Mouse (Mus musculus) liver, embryonic 11.5 days (tissue): ENCODE measurements around the gene B4galt4. TPM values are rescaled to one million over a fixed set of nuclear protein-coding genes. Genes with fewer than 3 reads are reported as not detected.
A peak's percentile ranks its signal among the peaks of the same experiment; 100 is the strongest.

Source experiments
- ATAC-seq: fragments of 200-750 bp; cut with Nextera tagmentation; replicated peaks from 2 replicates; pipeline ENCODE4 v1.8.0; 2017; ENCODE audit warnings: moderate number of reproducible peaks, mild to moderate bottlenecking, moderate TSS enrichment, moderate library complexity; ENCODE audit not compliant: low FRiP score
- DNase-seq: peaks from one replicate; pipeline ENCODE4 v3.0.0-alpha.2; 2017; ENCODE audit warnings: low spot score
- H3K27ac ChIP-seq: fragments of 300-500 bp; sonication (generic); 2 replicates; pipeline ENCODE4 v1.5.1; 2014; ENCODE audit warnings: mild to moderate bottlenecking, low read depth, low read length, control low read depth
- H3K27me3 ChIP-seq: fragments of 300-500 bp; sonication (generic); replicated peaks from 2 replicates; pipeline ENCODE4 v1.6.1; 2014; ENCODE audit warnings: low read length, mixed read lengths; ENCODE audit not compliant: control insufficient read depth, insufficient read depth
- H3K36me3 ChIP-seq: fragments of 300-500 bp; sonication (generic); 2 replicates; pipeline ENCODE4 v1.6.1; 2014; ENCODE audit warnings: mild to moderate bottlenecking, low read length, moderate library complexity, mixed read lengths; ENCODE audit not compliant: control insufficient read depth, insufficient read depth
- H3K4me1 ChIP-seq: fragments of 300-500 bp; sonication (generic); replicated peaks from 2 replicates; pipeline ENCODE4 v1.6.1; 2014; ENCODE audit warnings: low read length, mixed read lengths; ENCODE audit not compliant: control insufficient read depth, insufficient read depth
- H3K4me2 ChIP-seq: fragments of 300-500 bp; sonication (generic); 2 replicates; pipeline ENCODE4 v1.6.1; 2014; ENCODE audit warnings: mild to moderate bottlenecking, control low read depth, moderate library complexity
- H3K4me3 ChIP-seq: fragments of 300-500 bp; sonication (generic); 2 replicates; pipeline ENCODE4 v1.5.1; 2014; ENCODE audit warnings: low read depth, low read length, control low read depth
- H3K9ac ChIP-seq: fragments of 300-500 bp; sonication (generic); 2 replicates; pipeline ENCODE4 v1.6.1; 2014; ENCODE audit warnings: low read depth, low read length, control low read depth
- H3K9me3 ChIP-seq: fragments of 300-500 bp; sonication (generic); 2 replicates; pipeline ENCODE4 v1.6.1; 2016; ENCODE audit warnings: low read length, inconsistent platforms, mixed read lengths; ENCODE audit not compliant: control insufficient read depth
- WGBS: fragments of 180-500 bp; shearing (Covaris S2); extraction: QIAGEN DNeasy Blood & Tissue Kit; methylation state at CpG from one replicate; pipeline ENCODE4 v1.1.7; 2014; 5-methylcytosine and 5-hydroxymethylcytosine counted together
- polyA plus RNA-seq: library from polyadenylated mRNA; unstranded; fragments of >200 nt; fragmentation: Nextera tagmentation; extraction: Ambion mirVana; gene quantifications from 2 replicates; pipeline ENCODE4 v1.2.1, GENCODE M21; 2014

The B4galt4 gene
- 9.6 and 10.2 TPM in 2 replicates for polyA plus RNA-seq

- ATAC-seq, result peak; percentile 80
- H3K27me3 ChIP-seq, result peaks cover 44% of the 10 kb centered on the region
- H3K9ac ChIP-seq, result peak within 1 kb of the TSS; percentile 48
These were observed at the start of gene B4galt4 for GRCm38 (mm10) chr16:38742113-38742658. Gene B4galt4 (plus strand): TSS chr16:38742264.

GRCm38 (mm10) chr16:38694906-38695540 is 47.0 kb upstream of the B4galt4 start:
- H3K4me1 ChIP-seq, result no peaks in the 10 kb centered on the region
- no peaks in the 10 kb centered on the region for H3K9me3 ChIP-seq
- no peaks in the 10 kb centered on the region for H3K36me3 ChIP-seq

More at GRCm38 (mm10) chr16:38742113-38742658, at the start of gene B4galt4:
- DNase-seq, result no peak
- Histone ChIP-seq H3K27ac (peak within 1 kb of the TSS; percentile 64), H3K4me1 (peaks cover 5% of the 10 kb centered on the region; the same call in 1 of the 2 replicates), H3K4me2 (peak within 1 kb of the TSS; percentile 80), H3K4me3 (peak within 1 kb of the TSS; percentile 66), H3K9me3 (no peaks in the 10 kb centered on the region), H3K36me3 (no peaks in the 10 kb centered on the region)
- under 1% methylated on average over 67 of the region's 69 CpGs for WGBS

GRCm38 (mm10) chr16:38695557-38695956 is 46.5 kb upstream of the B4galt4 start:
- DNase-seq, result no peak
- H3K27me3 ChIP-seq, result no peaks in the 10 kb centered on the region
- no peaks in the 10 kb centered on the region for H3K36me3 ChIP-seq
- no peak overlapping the region for H3K4me3 ChIP-seq
- no peak overlapping the region for H3K27ac ChIP-seq
- H3K4me2 ChIP-seq, result no peak overlapping the region
- H3K9ac ChIP-seq, result no peak overlapping the region
- H3K9me3 ChIP-seq, result no peaks in the 10 kb centered on the region
- H3K4me1 ChIP-seq, result no peaks in the 10 kb centered on the region
- 68% methylated on average over 5 of the region's 5 CpGs for WGBS
- no peak for ATAC-seq

More at GRCm38 (mm10) chr16:38694906-38695540, 47.0 kb upstream of the B4galt4 start:
- H3K27ac ChIP-seq, result no peak overlapping the region
- 76% methylated on average over 6 of the region's 6 CpGs for WGBS
- H3K9ac ChIP-seq, result no peak overlapping the region
- no peak overlapping the region for H3K4me2 ChIP-seq
- H3K4me3 ChIP-seq, result no peak overlapping the region
- ATAC-seq, result no peak
- no peak for DNase-seq
- H3K27me3 ChIP-seq, result no peaks in the 10 kb centered on the region

- no peaks in the 10 kb centered on the region for H3K27me3 ChIP-seq
- no peak overlapping the region for H3K4me3 ChIP-seq
- DNase-seq (no peak), ATAC-seq (no peak)
- H3K9ac ChIP-seq, result no peak overlapping the region
- no peaks in the 10 kb centered on the region; the same call in 1 of the 2 replicates for H3K4me1 ChIP-seq
- no peak overlapping the region for H3K27ac ChIP-seq
- H3K36me3 ChIP-seq, result no peaks in the 10 kb centered on the region
- H3K9me3 ChIP-seq, result no peaks in the 10 kb centered on the region
- no peak overlapping the region for H3K4me2 ChIP-seq
- 90% methylated on average over 5 of the region's 5 CpGs for WGBS
These were observed 44.5 kb upstream of the B4galt4 start for GRCm38 (mm10) chr16:38697611-38698010.

GRCm38 (mm10) chr16:38700392-38701162 is 41.5 kb upstream of the B4galt4 start:
- 72% methylated on average over 16 of the region's 16 CpGs for WGBS
- Histone ChIP-seq H3K9ac (no peak overlapping the region), H3K36me3 (no peaks in the 10 kb centered on the region), H3K4me2 (no peak overlapping the region), H3K27ac (no peak overlapping the region), H3K27me3 (peaks cover 3% of the 10 kb centered on the region; the same call in 1 of the 2 replicates), H3K4me1 (no peaks in the 10 kb centered on the region; the same call in 1 of the 2 replicates), H3K4me3 (no peak overlapping the region), H3K9me3 (no peaks in the 10 kb centered on the region)
- ATAC-seq (no peak), DNase-seq (no peak)

GRCm38 (mm10) chr16:38701492-38702185 is 40.4 kb upstream of the B4galt4 start:
- DNase-seq (no peak), ATAC-seq (no peak)

GRCm38 (mm10) chr16:38702316-38702715 is 39.7 kb upstream of the B4galt4 start:
- Histone ChIP-seq H3K27ac (no peak overlapping the region), H3K27me3 (peaks cover 3% of the 10 kb centered on the region; the same call in 1 of the 2 replicates), H3K4me1 (no peaks in the 10 kb centered on the region; the same call in 1 of the 2 replicates), H3K9me3 (no peaks in the 10 kb centered on the region), H3K9ac (no peak overlapping the region), H3K4me2 (no peak overlapping the region), H3K36me3 (no peaks in the 10 kb centered on the region), H3K4me3 (no peak overlapping the region)
- no peak for ATAC-seq
- DNase-seq, result no peak
- 65% methylated on average over 3 of the region's 3 CpGs for WGBS

More at GRCm38 (mm10) chr16:38701492-38702185, 40.4 kb upstream of the B4galt4 start:
- peak overlapping the region; percentile 23 for H3K4me2 ChIP-seq
- H3K27me3 ChIP-seq, result peaks cover 3% of the 10 kb centered on the region; the same call in 1 of the 2 replicates
- H3K9me3 ChIP-seq, result no peaks in the 10 kb centered on the region
- no peak overlapping the region for H3K9ac ChIP-seq
- WGBS, result 28% methylated on average over 9 of the region's 9 CpGs
- H3K4me1 ChIP-seq, result no peaks in the 10 kb centered on the region; the same call in 1 of the 2 replicates
- no peak overlapping the region for H3K4me3 ChIP-seq
- no peaks in the 10 kb centered on the region for H3K36me3 ChIP-seq
- no peak overlapping the region for H3K27ac ChIP-seq

- no peak for DNase-seq
- no peak for ATAC-seq
- no peaks in the 10 kb centered on the region for H3K9me3 ChIP-seq
- H3K27ac ChIP-seq, result no peak overlapping the region
- no peak overlapping the region for H3K4me2 ChIP-seq
- H3K27me3 ChIP-seq, result peaks cover 3% of the 10 kb centered on the region; the same call in 1 of the 2 replicates
- WGBS, result 42% methylated on average over 6 of the region's 6 CpGs
- H3K4me3 ChIP-seq, result no peak overlapping the region
- H3K36me3 ChIP-seq, result no peaks in the 10 kb centered on the region
- no peaks in the 10 kb centered on the region; the same call in 1 of the 2 replicates for H3K4me1 ChIP-seq
- H3K9ac ChIP-seq, result no peak overlapping the region
These were observed 38.6 kb upstream of the B4galt4 start for GRCm38 (mm10) chr16:38703501-38703900.
